Mouse (Mus musculus) bone marrow, adult 2 months (tissue): Measurements from ENCODE around the gene Polr3c.

ENCODE experiments used
- CTCF ChIP-seq: fragments of 200-500 bp; IDR thresholded peaks from 2 replicates; pipeline ENCODE4 v1.5.1; 2011; ENCODE audit warnings: low read length, control low read depth; ENCODE audit not compliant: control insufficient read depth, insufficient read depth
- POLR2A ChIP-seq: fragments of 200-500 bp; IDR thresholded peaks from 2 replicates; pipeline ENCODE4 v1.6.1; 2011; ENCODE audit warnings: low read depth, mild to moderate bottlenecking, control low read depth, low read length, borderline replicate concordance; ENCODE audit not compliant: control insufficient read depth

DNA sequence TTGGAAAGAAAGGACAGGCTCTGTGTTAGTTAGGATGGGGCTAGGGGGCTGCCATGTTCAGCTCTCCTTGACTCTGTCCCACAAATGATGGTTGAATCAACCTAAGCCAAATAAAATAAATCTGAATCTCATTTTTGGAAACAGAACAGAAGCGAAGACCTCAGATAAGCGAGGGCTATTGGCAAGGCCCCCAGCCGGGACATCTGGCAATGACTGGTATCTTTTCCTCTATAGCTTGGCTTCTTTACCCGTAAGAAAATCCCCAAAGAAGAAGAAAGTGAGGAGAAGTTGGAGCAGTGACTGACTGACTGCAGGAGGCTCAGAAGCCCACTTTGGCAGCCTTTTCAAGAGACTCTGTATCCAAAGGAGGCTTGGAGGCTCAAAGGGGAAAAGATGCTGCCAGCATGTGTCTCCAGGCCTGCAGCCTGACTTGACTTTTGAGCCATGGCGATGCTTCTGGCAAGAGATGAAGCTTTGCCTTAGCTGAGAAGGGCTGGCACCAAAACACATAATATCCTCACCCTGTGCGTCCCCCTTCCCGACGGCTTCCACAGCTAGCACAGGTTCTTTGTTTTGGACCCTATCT lies 64.6 kb downstream of the Polr3c start:
- TF ChIP-seq POLR2A (no peak), CTCF (no peak)
